Mouse (Mus musculus) lung, postnatal 36 days (tissue): Measurements from ENCODE around the gene Akap17b.

Experiments used
- DNase-seq: peaks from one replicate; pipeline ENCODE4 v3.0.0; 2022; ENCODE audit warnings: mixed read lengths

The Akap17b gene

DNA sequence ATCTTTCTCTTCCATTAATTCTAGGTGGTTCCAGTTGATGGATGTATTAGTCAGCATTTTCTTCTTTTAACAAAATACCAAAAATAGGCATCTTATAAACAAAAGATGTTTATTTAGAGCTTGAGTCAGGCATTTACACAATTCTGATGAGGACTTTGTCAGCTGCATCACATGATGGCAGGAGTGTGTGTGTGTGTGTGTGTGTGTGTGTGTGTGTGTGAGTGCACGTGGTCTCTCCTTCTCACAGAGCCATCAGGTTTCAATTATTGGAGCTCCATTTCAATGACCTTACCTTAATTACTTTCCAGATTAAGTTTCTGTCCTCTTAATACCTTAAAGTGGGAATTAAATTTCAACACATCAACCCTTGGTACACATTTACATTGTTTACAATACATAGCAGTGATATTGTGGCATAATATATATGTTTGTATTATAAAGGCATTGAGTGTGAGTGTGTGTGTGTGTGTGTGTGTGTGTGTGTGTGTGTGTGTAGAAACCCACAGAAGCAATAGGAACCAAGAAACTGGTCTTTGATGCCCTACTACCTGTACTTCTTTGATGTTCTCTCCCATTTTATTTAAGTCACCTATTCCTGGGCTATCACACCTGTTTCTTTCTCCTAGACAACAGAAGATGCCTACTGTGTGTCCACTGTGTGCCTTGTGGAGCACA lies 58.4 kb downstream of the Akap17b start:
- DNase-seq = no peak

DNA sequence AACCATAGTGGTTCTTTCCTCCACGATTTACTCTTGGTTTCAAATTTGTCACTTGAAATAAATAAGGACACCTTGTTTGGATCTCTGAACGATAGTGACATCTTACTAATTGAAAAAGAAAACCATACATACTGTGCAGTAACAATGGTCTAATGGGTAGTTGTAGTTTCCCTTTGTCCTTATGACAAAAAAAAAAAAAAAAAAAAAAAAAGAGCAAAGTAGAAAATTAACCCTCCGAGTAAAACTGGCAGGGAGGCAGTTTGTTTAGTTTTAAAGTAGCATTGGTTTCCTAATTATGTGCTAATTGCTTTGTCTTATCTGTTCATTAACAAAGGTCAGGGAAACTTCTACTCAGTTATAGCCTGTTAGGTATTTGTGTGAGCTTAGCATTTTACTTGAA lies 83.1 kb downstream of the Akap17b start:
- no peak for DNase-seq

GRCm38 (mm10) chrX:36561650-36562049 lies 83.5 kb downstream of the Akap17b start:
- peak; percentile 79 for DNase-seq

- DNase-seq = no peak
Measured at GRCm38 (mm10) chrX:36560170-36560569, 85.0 kb downstream of the Akap17b start.
